In the genomic region with DNA sequence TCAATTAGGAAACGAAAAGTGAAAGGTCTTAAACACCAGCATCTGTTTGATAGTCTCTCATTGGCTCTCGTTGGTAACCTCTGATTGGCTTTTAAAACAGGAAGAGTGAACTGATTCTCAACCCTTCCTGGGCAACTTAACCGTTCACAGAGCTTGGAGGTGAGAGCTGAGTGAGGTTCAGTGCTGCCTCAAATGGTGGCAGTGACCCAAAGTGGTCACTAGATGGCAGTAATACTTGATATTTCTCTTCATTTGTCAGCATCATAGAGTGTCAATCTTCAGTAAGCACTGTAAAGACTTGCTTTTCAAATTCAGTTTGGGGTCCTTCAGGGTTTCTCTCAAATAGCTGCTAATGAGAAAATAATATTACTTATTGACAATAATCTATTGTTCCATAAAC, we compare ENCODE assay signal across 7 mouse cellular contexts.
DNase-seq lines count a peak whose midpoint lies in the region; ATAC-seq and TF ChIP-seq lines count a peak whose summit lies in the region.
"Not testable (repeated sequence)": the region's sequence is repeated elsewhere in the genome, so short reads cannot be mapped to it uniquely, and the experiment has no call there.

No protein-coding gene starts in this region.

- H3K9me3 ChIP-seq in embryonic facial prominence, embryonic 10.5 days; heart, embryonic 10.5 days; limb, embryonic 14.5 days (ENCODE audit: control insufficient read depth, low read length); midbrain, embryonic 12.5 days: not testable (repeated sequence)

- H3K27me3 ChIP-seq in cerebellum, adult 2 months (ENCODE audit: control insufficient read depth, insufficient read depth, low read length); embryonic facial prominence, embryonic 10.5 days (replicated peaks; ENCODE audit: low read depth, poor library complexity, severe bottlenecking); heart, embryonic 10.5 days (ENCODE audit: insufficient read depth, poor library complexity, severe bottlenecking); limb, embryonic 14.5 days (ENCODE audit: control insufficient read depth, insufficient read depth, low read length); midbrain, embryonic 12.5 days: not testable (repeated sequence)

- not testable (repeated sequence) for H3K36me3 ChIP-seq in embryonic facial prominence, embryonic 10.5 days (replicated peaks); heart, embryonic 10.5 days; limb, embryonic 14.5 days (ENCODE audit: control insufficient read depth, insufficient read depth, low read length); midbrain, embryonic 12.5 days

- not testable (repeated sequence) for H3K4me3 ChIP-seq in cerebellum, adult 2 months (replicated peaks; ENCODE audit: insufficient read depth, low read depth, low read length); embryonic facial prominence, embryonic 10.5 days; heart, embryonic 10.5 days; limb, embryonic 14.5 days (replicated peaks; ENCODE audit: low read length); midbrain, embryonic 12.5 days

- not testable (repeated sequence) for H3K4me2 ChIP-seq in limb, embryonic 14.5 days (replicated peaks; ENCODE audit: low read depth, low read length, severe bottlenecking); midbrain, embryonic 12.5 days (replicated peaks)

- peak; percentile 57 for TF ChIP-seq CTCF in cerebellum, adult 2 months (IDR thresholded peaks at IDR 0.05; ENCODE audit: borderline replicate concordance, insufficient read depth, low read depth, low read length)

- peak; percentile 6 for DNase-seq in Muller cell, postnatal 12 days (ENCODE audit: inconsistent ontology term)
- peak in 1 of 2 experiments; percentile 14 for DNase-seq in cerebellum, adult 2 months
- DNase-seq in embryonic facial prominence, embryonic 10.5 days (ENCODE audit: low spot score), result peak; percentile 22
- peak; percentile 28 for DNase-seq in heart, embryonic 10.5 days (ENCODE audit: low spot score)
- DNase-seq in kidney, adult 18-20 months, result peak; percentile 6
- DNase-seq in limb, embryonic 14.5 days (ENCODE audit: low spot score), result peak; percentile 5

- not testable (repeated sequence) for ATAC-seq in limb, embryonic 14.5 days (ENCODE audit: low FRiP score, low read depth)
- peak; percentile 41; the same call in 1 of the 2 replicates for ATAC-seq in midbrain, embryonic 12.5 days (ENCODE audit: low FRiP score, low read depth)

- not testable (repeated sequence) for H3K4me1 ChIP-seq in cerebellum, adult 2 months (ENCODE audit: control insufficient read depth, insufficient read depth, low read length); embryonic facial prominence, embryonic 10.5 days; heart, embryonic 10.5 days; limb, embryonic 14.5 days (ENCODE audit: control insufficient read depth, insufficient read depth, low read length); midbrain, embryonic 12.5 days

- not testable (repeated sequence) for H3K27ac ChIP-seq in cerebellum, adult 2 months (ENCODE audit: insufficient read depth, low read length); embryonic facial prominence, embryonic 10.5 days (replicated peaks); heart, embryonic 10.5 days; limb, embryonic 14.5 days (replicated peaks; ENCODE audit: low read depth, low read length); midbrain, embryonic 12.5 days (replicated peaks)

- 34% methylated on average over 3 of the region's 3 CpGs for WGBS in cerebellum, adult 2 months
- WGBS in embryonic facial prominence, embryonic 10.5 days, result 55% methylated on average over 3 of the region's 3 CpGs
- WGBS in heart, embryonic 10.5 days, result 38% methylated on average over 3 of the region's 3 CpGs
- WGBS in limb, embryonic 14.5 days, result 28% methylated on average over 3 of the region's 3 CpGs
- WGBS in midbrain, embryonic 12.5 days, result 55% methylated on average over 3 of the region's 3 CpGs

- TF ChIP-seq POLR2A in cerebellum, adult 2 months (IDR thresholded peaks at IDR 0.05; ENCODE audit: borderline replicate concordance, insufficient read depth, low read length); limb, embryonic 14.5 days (IDR thresholded peaks at IDR 0.05; ENCODE audit: borderline replicate concordance, extremely low read depth, insufficient read depth, insufficient read length): not testable (repeated sequence)

- not testable (repeated sequence) for H3K9ac ChIP-seq in limb, embryonic 14.5 days (ENCODE audit: low read depth, low read length, severe bottlenecking); midbrain, embryonic 12.5 days (replicated peaks)
